Mouse (Mus musculus) liver, postnatal 0 days (tissue): ENCODE results near the gene Tnfrsf26.

ENCODE experiments used
- CTCF ChIP-seq: sonication (generic); IDR thresholded peaks from 2 replicates; pipeline ENCODE4 v1.5.1; 2016; ENCODE audit warnings: antibody characterized with exemption, low read depth
- EP300 ChIP-seq: IDR thresholded peaks from 2 replicates; pipeline ENCODE4 v1.6.1; 2016; ENCODE audit warnings: antibody characterized with exemption, low read depth, mild to moderate bottlenecking

DNA sequence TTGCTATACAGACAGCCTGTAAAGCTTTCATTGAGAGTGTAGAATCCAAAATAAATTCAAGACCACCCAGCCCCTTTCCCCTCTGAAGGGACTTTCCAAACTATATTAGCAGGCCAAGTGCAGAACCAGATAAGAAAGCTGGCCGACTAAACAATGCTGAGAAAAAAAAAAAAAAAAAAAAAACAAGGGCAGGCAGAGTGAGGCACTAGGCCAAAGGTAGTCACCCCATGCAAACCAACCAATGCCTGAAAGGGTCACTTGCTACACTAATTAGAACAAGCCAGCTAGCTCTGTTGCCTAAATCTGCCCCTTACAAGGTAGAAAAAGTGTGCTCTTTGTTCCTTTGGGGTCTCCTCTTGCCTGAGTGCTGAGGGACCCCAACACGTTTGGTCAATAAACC, 23.6 kb downstream of the Tnfrsf26 start:
- TF ChIP-seq CTCF: no peak
- TF ChIP-seq EP300: no peak
